Mouse (Mus musculus): ENCODE measurements around the gene Cd209g. TPM values are rescaled to one million over a fixed set of nuclear protein-coding genes. Genes with fewer than 3 reads are reported as not detected.

Gene Cd209g
- not detected for polyA plus RNA-seq (2017; shearing (Covaris generic))

GRCm38 (mm10) chr8:4133798-4134197 is at the start of gene Cd209g:
TSS of gene Cd209g (plus strand) at chr8:4134098.

GRCm38 (mm10) chr8:4105735-4106134 is 28.2 kb upstream of the Cd209g start, which contains the start of gene Cd209f:
TSS of gene Cd209f (minus strand) at chr8:4105835.

GRCm38 (mm10) chr8:4165852-4166751 is 32.2 kb downstream of the Cd209g start, which contains the start of gene Evi5l:
TSS of gene Evi5l (plus strand) at chr8:4166567.

Other genes with a start within 250 kb of the Cd209g start
- gene Cd209b, start 207.3 kb upstream of the Cd209g start, polyA plus RNA-seq (2017; shearing (Covaris generic)), result not detected
- gene Cd209c, start 179.4 kb upstream of the Cd209g start, polyA plus RNA-seq (2017; shearing (Covaris generic)), result 1.3 TPM
- not detected for gene Cd209f, start 28.3 kb upstream of the Cd209g start, polyA plus RNA-seq (2017; shearing (Covaris generic))
- 16.8 TPM for gene Evi5l, start 32.5 kb downstream of the Cd209g start, polyA plus RNA-seq (2017; shearing (Covaris generic))
- not detected for gene Prr36, start 83.4 kb downstream of the Cd209g start, polyA plus RNA-seq (2017; shearing (Covaris generic))
- gene Lrrc8e, start 92.7 kb downstream of the Cd209g start, polyA plus RNA-seq (2017; shearing (Covaris generic)), result 0.12 TPM
- 120 TPM for gene Map2k7, start 104.6 kb downstream of the Cd209g start, polyA plus RNA-seq (2017; shearing (Covaris generic))
- 0.71 TPM for gene Gm49320, start 104.8 kb downstream of the Cd209g start, polyA plus RNA-seq (2017; shearing (Covaris generic))
- 7.6 TPM for gene Tgfbr3l, start 114.1 kb downstream of the Cd209g start, polyA plus RNA-seq (2017; shearing (Covaris generic))
- gene Snapc2, start 119.0 kb downstream of the Cd209g start, polyA plus RNA-seq (2017; shearing (Covaris generic)), result 28.9 TPM
- gene Ctxn1, start 125.2 kb downstream of the Cd209g start, polyA plus RNA-seq (2017; shearing (Covaris generic)), result 0.39 TPM
- gene Timm44, start 141.8 kb downstream of the Cd209g start, polyA plus RNA-seq (2017; shearing (Covaris generic)), result 57.3 TPM
- gene Ccl25, start 191.1 kb downstream of the Cd209g start, polyA plus RNA-seq (2017; shearing (Covaris generic)), result 9.9 TPM
- 253 TPM for gene Elavl1, start 191.3 kb downstream of the Cd209g start, polyA plus RNA-seq (2017; shearing (Covaris generic))